Mouse (Mus musculus) heart, adult 2 months (tissue): Measurements from ENCODE around the gene Necab3. TPM values are rescaled to one million over a fixed set of nuclear protein-coding genes. Genes with fewer than 3 reads are reported as not detected.

Source experiments
- DNase-seq, 2 experiments: peaks; one replicate each; pipeline ENCODE4 v3.0.0; 2021
- H3K27ac ChIP-seq: fragments of 200-600 bp; 2 replicates; pipeline ENCODE4 v1.8.1; 2022
- H3K27me3 ChIP-seq: fragments of 200-500 bp; 2 replicates; pipeline ENCODE4 v1.6.1; 2012; ENCODE audit warnings: mild to moderate bottlenecking, low read length, inconsistent platforms, mixed read lengths; ENCODE audit not compliant: control insufficient read depth, insufficient read depth
- H3K36me3 ChIP-seq: fragments of 200-500 bp; 2 replicates; pipeline ENCODE4 v1.6.1; 2012; ENCODE audit warnings: low read length, inconsistent platforms; ENCODE audit not compliant: control insufficient read depth, insufficient read depth
- H3K4me1 ChIP-seq: fragments of 200-500 bp; 2 replicates; pipeline ENCODE4 v1.6.1; 2011; ENCODE audit warnings: low read length; ENCODE audit not compliant: control insufficient read depth, insufficient read depth
- H3K4me3 ChIP-seq: fragments of 200-600 bp; 2 replicates; pipeline ENCODE4 v1.8.1; 2022
- H3K79me2 ChIP-seq: fragments of 200-500 bp; replicated peaks from 2 replicates; pipeline ENCODE4 v1.6.1; 2012; ENCODE audit warnings: mild to moderate bottlenecking, inconsistent platforms, low read length, moderate library complexity, mixed read lengths; ENCODE audit not compliant: control insufficient read depth, insufficient read depth
- H3K9ac ChIP-seq: fragments of 200-500 bp; 2 replicates; pipeline ENCODE4 v1.6.1; 2012; ENCODE audit warnings: low read depth, mild to moderate bottlenecking, control low read depth, inconsistent platforms, low read length, mixed read lengths
- CTCF ChIP-seq: fragments of 200-600 bp; IDR thresholded peaks from 2 replicates; pipeline ENCODE4 v1.8.1; 2022; ENCODE audit warnings: antibody characterized with exemption, mild to moderate bottlenecking, moderate library complexity
- EP300 ChIP-seq: fragments of 200-500 bp; IDR thresholded peaks from 2 replicates; pipeline ENCODE4 v1.6.1; 2011; ENCODE audit warnings: low read depth, low read length, control low read depth; ENCODE audit not compliant: insufficient read depth
- POLR2A ChIP-seq: fragments of 200-500 bp; IDR thresholded peaks from 2 replicates; pipeline ENCODE4 v1.6.1; 2011; ENCODE audit warnings: mild to moderate bottlenecking, low read depth, low read length, control low read depth; ENCODE audit not compliant: insufficient read depth
- WGBS: fragments of 180-500 bp; shearing (Covaris S2); methylation state at CpG from one replicate; pipeline ENCODE4 v1.1.7; 2018; 5-methylcytosine and 5-hydroxymethylcytosine counted together
- intact Hi-C: fragments of 180-260 bp; cut with DNase I; formaldehyde crosslinking; loops from one replicate; pipeline ENCODE4 v1.15.1; 2025
- polyA plus RNA-seq: library from polyadenylated mRNA; depleted of rRNA; stranded (reverse); fragments of >200 nt; gene quantifications from 2 replicates; pipeline ENCODE4 v1.2.3, GENCODE M21; 2012
- total RNA-seq, 2 experiments: library from RNA; stranded (reverse); gene quantifications; 2 replicates each; pipeline ENCODE4 v1.2.3; 2021

Necab3 gene
- total and polyA plus RNA-seq, 3 experiments, result 0.20 to 0.90 (median 0.23) TPM

- no peaks in the 10 kb centered on the region for H3K36me3 ChIP-seq
- no peak for DNase-seq
- no peaks in the 10 kb centered on the region for H3K79me2 ChIP-seq
- intact Hi-C loops, result no loop called here
- H3K4me3 ChIP-seq, result no peak overlapping the region
- TF ChIP-seq POLR2A (no peak), EP300 (no peak), CTCF (no peak)
- H3K27me3 ChIP-seq, result no peaks in the 10 kb centered on the region
- no peak overlapping the region for H3K9ac ChIP-seq
- H3K4me1 ChIP-seq, result peaks cover 5% of the 10 kb centered on the region
- WGBS, result 91% methylated on average over 22 of the region's 22 CpGs
- no peak overlapping the region for H3K27ac ChIP-seq
Observed at GRCm38 (mm10) chr2:154563612-154564170, 5.0 kb upstream of the Necab3 start.

- DNase-seq, result no peak
Observed at GRCm38 (mm10) chr2:154557184-154557832, 1.4 kb downstream of the Necab3 start.

GRCm38 (mm10) chr2:154555235-154555634 lies 3.5 kb downstream of the Necab3 start:
- Histone ChIP-seq H3K36me3 (no peaks in the 10 kb centered on the region), H3K4me1 (peaks cover 5% of the 10 kb centered on the region), H3K27ac (no peak overlapping the region), H3K27me3 (no peaks in the 10 kb centered on the region), H3K4me3 (no peak overlapping the region), H3K79me2 (no peaks in the 10 kb centered on the region), H3K9ac (no peak overlapping the region)
- no peak for DNase-seq
- TF ChIP-seq CTCF, result no peak
- no peak for TF ChIP-seq POLR2A
- TF ChIP-seq EP300, result no peak
- intact Hi-C loops, result no loop called here
- 86% methylated on average over 6 of the region's 6 CpGs for WGBS

More at GRCm38 (mm10) chr2:154557184-154557832, 1.4 kb downstream of the Necab3 start:
- no peak for TF ChIP-seq POLR2A
- no peak for TF ChIP-seq EP300
- TF ChIP-seq CTCF, result no peak
- Histone ChIP-seq H3K4me1 (peaks cover 5% of the 10 kb centered on the region), H3K27ac (no peak overlapping the region), H3K27me3 (no peaks in the 10 kb centered on the region), H3K36me3 (no peaks in the 10 kb centered on the region), H3K79me2 (no peaks in the 10 kb centered on the region), H3K9ac (no peak overlapping the region), H3K4me3 (no peak overlapping the region)
- WGBS, result 53% methylated on average over 5 of the region's 5 CpGs
- intact Hi-C loops, result no loop called here

GRCm38 (mm10) chr2:154552424-154552907 lies 6.2 kb downstream of the Necab3 start:
- peak overlapping the region; percentile 11; the same call in 1 of the 2 replicates for H3K27ac ChIP-seq

GRCm38 (mm10) chr2:154551927-154552326 lies 6.8 kb downstream of the Necab3 start:
- intact Hi-C loops, result loop anchor here (5.0 kb wide), 1 partner anchor 60 kb away; the partner anchor contains the start of genes 4930519P11Rik and Zfp341
- TF ChIP-seq CTCF (no peak), POLR2A (no peak), EP300 (no peak)
- peak in 1 of 2 experiments; percentile 20 for DNase-seq
- no peak overlapping the region for H3K9ac ChIP-seq
- no peak overlapping the region for H3K27ac ChIP-seq
- no peaks in the 10 kb centered on the region for H3K27me3 ChIP-seq
- peak overlapping the region; percentile 44 for H3K4me3 ChIP-seq
- H3K79me2 ChIP-seq, result no peaks in the 10 kb centered on the region
- 44% methylated on average over 21 of the region's 21 CpGs for WGBS
- H3K36me3 ChIP-seq, result no peaks in the 10 kb centered on the region
- peaks cover 1% of the 10 kb centered on the region; the same call in 1 of the 2 replicates for H3K4me1 ChIP-seq

More at GRCm38 (mm10) chr2:154552424-154552907, 6.2 kb downstream of the Necab3 start:
- Histone ChIP-seq H3K79me2 (no peaks in the 10 kb centered on the region), H3K36me3 (no peaks in the 10 kb centered on the region), H3K4me1 (peaks cover 1% of the 10 kb centered on the region; the same call in 1 of the 2 replicates), H3K27me3 (no peaks in the 10 kb centered on the region), H3K9ac (peak overlapping the region; percentile 17; the same call in 1 of the 2 replicates), H3K4me3 (peak overlapping the region; percentile 44)
- TF ChIP-seq CTCF (peak; percentile 76), EP300 (0 out of 2 replicates have a peak, but pooled peaks have one; percentile 24), POLR2A (no peak)
- peak; percentile 73 to 75 for DNase-seq
- intact Hi-C loops, result loop anchor here (5.0 kb wide), 1 partner anchor 60 kb away; the partner anchor contains the start of genes 4930519P11Rik and Zfp341
- 12% methylated on average over 27 of the region's 27 CpGs for WGBS
